Mouse (Mus musculus): ENCODE results near the gene Zfp366. TPM values are rescaled to one million over a fixed set of nuclear protein-coding genes. Genes with fewer than 3 reads are reported as not detected.

Gene Zfp366
- polyA plus RNA-seq, 1 experiment, result not detected

DNA sequence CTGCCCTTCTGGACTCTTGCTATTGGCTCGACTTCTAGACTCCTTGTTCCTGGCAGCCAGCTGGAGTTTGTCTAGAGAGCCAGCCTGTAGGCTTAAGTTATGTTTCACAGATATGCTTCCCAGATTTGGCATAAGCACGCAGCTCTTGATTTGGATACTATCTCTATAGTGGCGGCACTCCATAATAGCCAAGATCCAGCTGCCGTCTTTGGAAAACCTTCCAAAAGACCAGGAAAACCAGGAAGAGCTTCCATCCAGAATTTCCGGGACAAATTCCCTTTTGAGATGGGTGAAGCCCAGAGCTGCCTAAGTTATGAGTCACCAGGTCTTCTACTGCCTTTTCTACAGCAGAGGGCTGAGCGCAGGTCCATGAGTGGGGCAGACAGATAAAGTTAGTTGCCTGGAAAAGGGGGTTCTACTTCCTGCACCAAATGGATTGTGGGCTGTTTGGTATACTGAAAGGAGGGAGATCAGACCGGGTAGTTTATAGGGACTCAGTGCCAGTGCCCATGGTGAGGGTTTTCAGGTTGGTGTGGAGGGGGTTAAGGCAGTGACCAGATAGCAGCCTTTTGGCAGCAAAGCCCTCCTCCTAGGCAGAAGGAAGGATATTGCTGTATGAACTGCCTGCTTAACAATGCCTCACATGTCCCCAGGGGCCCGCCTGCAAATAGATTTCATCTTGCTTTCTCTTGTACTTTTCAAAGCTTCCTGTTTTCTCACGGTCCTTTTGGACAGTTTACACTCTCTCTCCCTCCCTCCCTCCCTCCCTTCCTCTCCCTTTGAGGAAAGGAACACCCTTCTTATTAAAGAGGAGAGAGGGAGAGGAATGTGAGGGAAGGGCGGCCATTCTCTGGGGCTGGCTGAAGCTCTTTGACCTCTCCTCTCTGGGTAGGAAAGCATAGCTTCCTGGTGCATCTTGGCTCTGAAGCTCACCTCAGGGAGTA, 53.9 kb downstream of the Zfp366 start:
- Histone ChIP-seq H3K9me3 (replicated peaks; ENCODE audit: control insufficient read depth, insufficient read depth, low read length, poor library complexity, severe bottlenecking) (no peaks in the 10 kb centered on the region), H3K27me3 (ENCODE audit: control insufficient read depth, insufficient read depth, low read length, poor library complexity, severe bottlenecking) (no peaks in the 10 kb centered on the region), H3K4me3 (ENCODE audit: low read depth, low read length) (no peak overlapping the region), H3K9ac (ENCODE audit: low read depth, poor library complexity, severe bottlenecking) (no peak overlapping the region), H3K4me1 (ENCODE audit: control insufficient read depth, insufficient read depth, low read length) (no peaks in the 10 kb centered on the region), H3K36me3 (ENCODE audit: control insufficient read depth, insufficient read depth, low read length, poor library complexity, severe bottlenecking) (no peaks in the 10 kb centered on the region), H3K27ac (ENCODE audit: insufficient read depth, low read length) (no peak overlapping the region)
- TF ChIP-seq CTCF (IDR thresholded peaks at IDR 0.05; ENCODE audit: low read depth, low read length), result no peak
- TF ChIP-seq POLR2A (IDR thresholded peaks at IDR 0.05; ENCODE audit: insufficient read depth, low read length), result no peak
- no peak for TF ChIP-seq EP300 (IDR thresholded peaks at IDR 0.05; ENCODE audit: insufficient read depth, low read depth, low read length)

DNA sequence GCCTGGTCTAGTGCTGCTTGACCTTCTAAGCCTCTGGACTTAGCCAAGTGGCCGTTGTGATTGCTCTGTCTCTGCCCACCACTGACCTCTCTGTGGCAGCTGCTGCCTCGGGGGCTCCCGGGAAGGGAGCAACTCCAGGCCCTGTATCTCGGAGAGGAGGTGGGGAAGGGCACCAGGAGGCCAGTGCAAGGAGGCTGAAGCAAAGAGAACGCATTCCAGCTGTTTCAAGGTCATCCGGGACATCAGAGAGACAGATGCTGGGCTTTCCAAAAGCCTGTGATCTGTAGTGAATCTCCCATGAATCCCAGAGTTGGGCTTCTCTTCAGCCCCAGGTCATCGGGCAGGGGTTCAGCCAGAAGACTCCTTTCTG, 54.5 kb downstream of the Zfp366 start:
- H3K4me3 ChIP-seq (ENCODE audit: low read depth, low read length), result no peak overlapping the region
- no peaks in the 10 kb centered on the region for H3K36me3 ChIP-seq (ENCODE audit: control insufficient read depth, insufficient read depth, low read length, poor library complexity, severe bottlenecking)
- H3K9me3 ChIP-seq (replicated peaks; ENCODE audit: control insufficient read depth, insufficient read depth, low read length, poor library complexity, severe bottlenecking), result no peaks in the 10 kb centered on the region
- H3K27me3 ChIP-seq (ENCODE audit: control insufficient read depth, insufficient read depth, low read length, poor library complexity, severe bottlenecking), result no peaks in the 10 kb centered on the region
- H3K27ac ChIP-seq (ENCODE audit: insufficient read depth, low read length), result no peak overlapping the region
- TF ChIP-seq EP300 (IDR thresholded peaks at IDR 0.05; ENCODE audit: insufficient read depth, low read depth, low read length) (no peak), CTCF (IDR thresholded peaks at IDR 0.05; ENCODE audit: low read depth, low read length) (no peak), POLR2A (IDR thresholded peaks at IDR 0.05; ENCODE audit: insufficient read depth, low read length) (no peak)
- no peak overlapping the region for H3K9ac ChIP-seq (ENCODE audit: low read depth, poor library complexity, severe bottlenecking)
- H3K4me1 ChIP-seq (ENCODE audit: control insufficient read depth, insufficient read depth, low read length), result no peaks in the 10 kb centered on the region

DNA sequence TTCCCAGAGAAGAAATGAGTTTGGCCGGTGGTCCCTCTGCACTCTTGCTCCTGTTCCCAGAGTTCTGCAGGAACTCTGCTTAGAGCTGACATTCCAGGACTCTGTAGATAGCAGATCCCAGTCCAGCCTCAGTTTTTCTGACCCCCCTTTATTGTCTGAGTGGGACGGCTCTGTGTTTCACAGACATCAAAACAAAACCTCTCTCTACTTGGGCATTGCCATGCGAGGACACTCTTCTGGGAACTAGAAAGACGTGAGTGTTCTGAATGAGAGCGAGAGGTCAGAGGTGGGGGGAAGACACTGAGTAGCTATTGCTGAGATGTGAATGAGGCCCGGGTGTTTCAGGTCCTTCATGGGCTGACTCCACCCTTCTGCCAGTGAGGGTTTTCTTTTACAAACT, 55.1 kb downstream of the Zfp366 start:
- no peak overlapping the region for H3K27ac ChIP-seq (ENCODE audit: insufficient read depth, low read length)

DNA sequence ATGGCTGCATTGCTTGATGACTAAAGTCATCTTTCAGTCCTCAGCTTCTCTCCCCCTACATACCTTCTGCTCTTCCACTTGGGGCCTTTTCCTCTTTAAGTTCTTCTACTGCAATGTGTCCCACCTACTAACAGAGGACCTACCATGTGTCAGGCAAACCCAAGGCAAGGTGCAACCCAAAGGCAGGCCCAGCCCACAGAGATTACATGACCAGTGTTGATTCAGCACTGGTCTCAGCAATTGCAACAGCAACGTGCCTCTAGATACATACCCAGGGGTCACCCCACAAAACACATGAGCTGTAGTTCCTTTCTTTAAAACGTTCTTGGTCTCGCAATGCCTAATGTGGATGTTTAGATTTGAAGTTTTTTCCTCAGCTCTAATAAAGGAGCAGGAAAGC, 57.4 kb downstream of the Zfp366 start:
- no peaks in the 10 kb centered on the region for H3K27me3 ChIP-seq (ENCODE audit: control insufficient read depth, insufficient read depth, low read length, poor library complexity, severe bottlenecking)
- H3K4me1 ChIP-seq (ENCODE audit: control insufficient read depth, insufficient read depth, low read length), result no peaks in the 10 kb centered on the region
- no peak overlapping the region for H3K4me3 ChIP-seq (ENCODE audit: low read depth, low read length)
- H3K27ac ChIP-seq (ENCODE audit: insufficient read depth, low read length), result no peak overlapping the region
- no peak for TF ChIP-seq POLR2A (IDR thresholded peaks at IDR 0.05; ENCODE audit: insufficient read depth, low read length)
- no peak for TF ChIP-seq CTCF (IDR thresholded peaks at IDR 0.05; ENCODE audit: low read depth, low read length)
- no peak for TF ChIP-seq EP300 (IDR thresholded peaks at IDR 0.05; ENCODE audit: insufficient read depth, low read depth, low read length)
- H3K9ac ChIP-seq (ENCODE audit: low read depth, poor library complexity, severe bottlenecking), result no peak overlapping the region
- H3K36me3 ChIP-seq (ENCODE audit: control insufficient read depth, insufficient read depth, low read length, poor library complexity, severe bottlenecking), result no peaks in the 10 kb centered on the region
- no peaks in the 10 kb centered on the region for H3K9me3 ChIP-seq (replicated peaks; ENCODE audit: control insufficient read depth, insufficient read depth, low read length, poor library complexity, severe bottlenecking)

More for the DNA sequence above, 55.1 kb downstream of the Zfp366 start:
- H3K36me3 ChIP-seq (ENCODE audit: control insufficient read depth, insufficient read depth, low read length, poor library complexity, severe bottlenecking), result no peaks in the 10 kb centered on the region
- no peaks in the 10 kb centered on the region for H3K27me3 ChIP-seq (ENCODE audit: control insufficient read depth, insufficient read depth, low read length, poor library complexity, severe bottlenecking)
- H3K4me1 ChIP-seq (ENCODE audit: control insufficient read depth, insufficient read depth, low read length), result no peaks in the 10 kb centered on the region
- no peak for TF ChIP-seq POLR2A (IDR thresholded peaks at IDR 0.05; ENCODE audit: insufficient read depth, low read length)
- no peak for TF ChIP-seq EP300 (IDR thresholded peaks at IDR 0.05; ENCODE audit: insufficient read depth, low read depth, low read length)
- TF ChIP-seq CTCF (IDR thresholded peaks at IDR 0.05; ENCODE audit: low read depth, low read length), result no peak
- H3K9me3 ChIP-seq (replicated peaks; ENCODE audit: control insufficient read depth, insufficient read depth, low read length, poor library complexity, severe bottlenecking), result no peaks in the 10 kb centered on the region
- no peak overlapping the region for H3K4me3 ChIP-seq (ENCODE audit: low read depth, low read length)
- no peak overlapping the region for H3K9ac ChIP-seq (ENCODE audit: low read depth, poor library complexity, severe bottlenecking)

DNA sequence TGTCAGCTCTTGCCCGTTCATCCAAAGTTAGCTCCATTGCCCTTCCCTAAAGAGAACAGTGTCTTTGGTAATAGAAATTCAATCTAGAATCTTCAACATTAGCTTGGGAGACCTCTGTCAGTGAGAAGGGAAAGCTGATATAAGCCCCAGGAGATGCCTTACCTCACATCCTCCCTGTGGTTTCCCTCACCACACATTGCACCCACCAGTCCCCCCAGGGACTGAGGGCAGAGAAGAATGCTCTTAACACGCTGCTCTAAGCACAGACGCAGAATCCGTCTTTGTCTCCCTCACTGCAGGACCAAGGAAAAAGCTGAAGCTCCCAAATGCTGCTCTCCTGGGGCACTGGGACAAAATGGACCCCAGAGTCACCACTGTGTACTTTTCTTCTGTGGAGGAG, 58.3 kb downstream of the Zfp366 start:
- Histone ChIP-seq H3K4me1 (ENCODE audit: control insufficient read depth, insufficient read depth, low read length) (no peaks in the 10 kb centered on the region), H3K36me3 (ENCODE audit: control insufficient read depth, insufficient read depth, low read length, poor library complexity, severe bottlenecking) (no peaks in the 10 kb centered on the region)
- TF ChIP-seq EP300 (IDR thresholded peaks at IDR 0.05; ENCODE audit: insufficient read depth, low read depth, low read length) (no peak), CTCF (IDR thresholded peaks at IDR 0.05; ENCODE audit: low read depth, low read length) (no peak), POLR2A (IDR thresholded peaks at IDR 0.05; ENCODE audit: insufficient read depth, low read length) (no peak)

DNA sequence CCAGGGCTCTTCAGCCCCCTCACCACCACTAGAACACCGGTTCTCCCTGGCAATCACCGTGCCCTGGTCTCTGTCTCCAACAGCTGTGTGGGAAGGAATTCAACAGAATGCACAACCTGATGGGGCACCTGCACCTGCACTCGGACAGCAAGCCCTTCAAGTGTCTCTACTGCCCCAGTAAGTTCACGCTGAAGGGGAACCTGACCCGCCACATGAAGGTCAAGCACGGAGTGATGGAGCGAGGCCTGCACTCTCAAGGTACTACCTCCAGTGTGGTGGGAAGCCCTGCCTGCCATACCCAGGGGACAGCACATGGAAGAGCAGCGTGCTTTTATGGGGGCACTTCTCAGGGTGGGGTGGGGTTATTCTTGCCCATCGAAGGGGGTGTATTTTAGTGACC, 59.2 kb downstream of the Zfp366 start:
- Histone ChIP-seq H3K9ac (ENCODE audit: low read depth, poor library complexity, severe bottlenecking) (no peak overlapping the region), H3K9me3 (replicated peaks; ENCODE audit: control insufficient read depth, insufficient read depth, low read length, poor library complexity, severe bottlenecking) (no peaks in the 10 kb centered on the region), H3K36me3 (ENCODE audit: control insufficient read depth, insufficient read depth, low read length, poor library complexity, severe bottlenecking) (no peaks in the 10 kb centered on the region), H3K4me3 (ENCODE audit: low read depth, low read length) (no peak overlapping the region), H3K27me3 (ENCODE audit: control insufficient read depth, insufficient read depth, low read length, poor library complexity, severe bottlenecking) (no peaks in the 10 kb centered on the region), H3K27ac (ENCODE audit: insufficient read depth, low read length) (no peak overlapping the region), H3K4me1 (ENCODE audit: control insufficient read depth, insufficient read depth, low read length) (no peaks in the 10 kb centered on the region)
- TF ChIP-seq EP300 (IDR thresholded peaks at IDR 0.05; ENCODE audit: insufficient read depth, low read depth, low read length) (no peak), CTCF (IDR thresholded peaks at IDR 0.05; ENCODE audit: low read depth, low read length) (no peak), POLR2A (IDR thresholded peaks at IDR 0.05; ENCODE audit: insufficient read depth, low read length) (no peak)

More for the DNA sequence above, 58.3 kb downstream of the Zfp366 start:
- H3K27me3 ChIP-seq (ENCODE audit: control insufficient read depth, insufficient read depth, low read length, poor library complexity, severe bottlenecking), result no peaks in the 10 kb centered on the region
- H3K4me3 ChIP-seq (ENCODE audit: low read depth, low read length), result no peak overlapping the region
- no peak overlapping the region for H3K9ac ChIP-seq (ENCODE audit: low read depth, poor library complexity, severe bottlenecking)
- no peaks in the 10 kb centered on the region for H3K9me3 ChIP-seq (replicated peaks; ENCODE audit: control insufficient read depth, insufficient read depth, low read length, poor library complexity, severe bottlenecking)
- no peak overlapping the region for H3K27ac ChIP-seq (ENCODE audit: insufficient read depth, low read length)

All from ES-Bruce4 (cell line).